Mouse (Mus musculus) bone marrow macrophage, adult 2 months (primary cell): ENCODE measurements at regions not wholly inside any gene's neighbourhood (a gene's known extent, or its start where the extent isn't known, plus 50 kb on each side); places are given as distances from the start of the nearest gene placed in this dataset.

Experiments
- H3K27ac ChIP-seq: 2 replicates; pipeline ENCODE4 v1.5.1; 2012; ENCODE audit warnings: low read depth, low read length; ENCODE audit not compliant: insufficient read depth
- H3K4me1 ChIP-seq: 2 replicates; pipeline ENCODE4 v1.6.1; 2012; ENCODE audit warnings: low read length; ENCODE audit not compliant: control insufficient read depth, insufficient read depth
- H3K4me3 ChIP-seq: 2 replicates; pipeline ENCODE4 v1.5.1; 2012; ENCODE audit warnings: mild to moderate bottlenecking, low read length, moderate library complexity; ENCODE audit not compliant: insufficient read depth
- CTCF ChIP-seq: IDR thresholded peaks from 2 replicates; pipeline ENCODE4 v1.5.1; 2012; ENCODE audit warnings: low read depth, mild to moderate bottlenecking, low read length, moderate library complexity
- POLR2A ChIP-seq: IDR thresholded peaks from 2 replicates; pipeline ENCODE4 v1.6.1; 2012; ENCODE audit warnings: mild to moderate bottlenecking, low read depth, low read length, borderline replicate concordance

DNA sequence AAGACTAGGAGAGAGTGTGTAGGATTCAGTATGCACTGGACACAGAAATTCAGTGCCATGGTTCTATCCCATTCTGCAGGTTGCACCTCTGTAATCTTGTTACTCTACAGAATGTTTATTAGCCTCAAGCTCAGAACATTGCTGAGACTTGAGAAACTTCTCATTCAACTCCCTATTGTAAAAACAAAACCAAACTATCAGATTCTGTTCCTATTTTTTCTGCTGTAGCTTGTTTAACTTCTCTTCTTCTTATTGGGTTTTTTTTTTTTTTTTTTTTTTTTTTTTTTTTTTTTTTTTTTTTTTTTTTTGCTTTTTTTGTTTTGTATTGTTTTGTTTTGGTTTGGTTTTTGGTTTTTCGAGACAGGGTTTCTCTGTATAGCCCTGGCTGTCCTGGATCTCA is 172.1 kb upstream of the Eya4 start:
- Histone ChIP-seq H3K4me1 (no peaks in the 10 kb centered on the region), H3K27ac (no peak overlapping the region), H3K4me3 (no peak overlapping the region)
- TF ChIP-seq CTCF (no peak), POLR2A (no peak)

DNA sequence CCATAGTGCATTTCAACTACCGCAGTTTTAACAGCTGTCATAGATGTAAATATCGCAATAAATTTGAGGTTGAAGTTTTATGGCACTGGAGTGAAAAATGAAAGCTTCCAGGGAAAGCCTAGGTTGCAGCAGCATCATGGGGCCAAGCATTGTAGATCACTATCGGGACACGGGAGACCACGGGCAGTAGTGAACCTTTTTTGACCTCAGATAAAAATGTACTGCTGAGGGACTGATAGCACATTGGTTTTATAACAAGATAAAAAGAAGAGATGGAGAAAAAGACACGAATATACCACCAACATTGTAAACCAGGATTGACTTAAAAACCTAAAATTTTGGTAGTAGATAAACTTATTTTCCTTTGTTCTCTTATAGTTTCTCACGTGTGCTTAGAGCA is 143.1 kb upstream of the Eya4 start:
- no peak overlapping the region for H3K4me3 ChIP-seq
- H3K27ac ChIP-seq = no peak overlapping the region
- TF ChIP-seq POLR2A (no peak), CTCF (no peak)
- H3K4me1 ChIP-seq = no peaks in the 10 kb centered on the region

DNA sequence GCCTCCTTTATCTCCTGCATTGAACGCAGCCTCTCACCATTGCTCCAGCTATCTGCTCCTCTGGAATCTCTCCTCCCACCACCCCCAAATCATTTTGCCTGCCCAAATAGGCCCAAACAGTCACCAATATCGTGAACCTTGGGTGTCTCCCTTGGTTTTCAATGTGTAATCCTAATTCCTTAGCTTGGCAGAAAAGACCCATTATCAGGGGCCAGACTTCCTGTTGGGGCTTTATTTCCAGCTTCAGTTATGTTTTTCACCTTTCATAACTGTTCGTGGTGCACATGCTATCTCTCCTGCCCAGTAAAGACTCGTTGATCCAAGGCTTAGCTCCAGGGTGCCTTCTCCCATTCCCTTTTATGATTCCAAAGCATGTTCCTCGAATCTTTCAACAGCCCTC is 142.4 kb upstream of the Eya4 start:
- no peaks in the 10 kb centered on the region for H3K4me1 ChIP-seq
- H3K4me3 ChIP-seq = no peak overlapping the region
- H3K27ac ChIP-seq = no peak overlapping the region
- no peak for TF ChIP-seq POLR2A
- TF ChIP-seq CTCF = no peak

DNA sequence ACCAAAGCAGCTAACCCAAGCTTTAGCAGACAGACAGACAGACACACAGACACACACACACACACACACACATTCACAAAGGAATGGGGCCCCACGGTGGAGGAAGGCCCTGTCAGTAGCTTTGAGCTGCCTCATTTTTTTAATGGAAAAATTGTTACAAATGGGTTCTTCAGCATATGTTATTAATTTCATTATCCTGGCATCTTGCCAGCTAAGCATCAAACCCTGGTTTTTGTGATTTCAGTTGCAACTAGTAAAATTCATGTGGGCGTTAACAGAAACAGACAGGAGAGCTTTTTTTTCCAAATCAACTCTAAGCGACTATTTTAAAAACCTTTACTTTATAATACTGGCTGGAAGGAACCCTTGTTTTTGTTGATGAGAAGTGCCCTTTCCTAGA is 138.4 kb upstream of the Eya4 start:
- TF ChIP-seq POLR2A = no peak
- TF ChIP-seq CTCF = no peak
- no peaks in the 10 kb centered on the region for H3K4me1 ChIP-seq
- no peak overlapping the region for H3K27ac ChIP-seq
- H3K4me3 ChIP-seq = no peak overlapping the region

- TF ChIP-seq CTCF = no peak
- no peak for TF ChIP-seq POLR2A
- Histone ChIP-seq H3K4me1 (no peaks in the 10 kb centered on the region), H3K4me3 (no peak overlapping the region), H3K27ac (no peak overlapping the region)
These were observed 129.9 kb upstream of the Eya4 start for GRCm38 (mm10) chr10:23480474-23480873.

DNA sequence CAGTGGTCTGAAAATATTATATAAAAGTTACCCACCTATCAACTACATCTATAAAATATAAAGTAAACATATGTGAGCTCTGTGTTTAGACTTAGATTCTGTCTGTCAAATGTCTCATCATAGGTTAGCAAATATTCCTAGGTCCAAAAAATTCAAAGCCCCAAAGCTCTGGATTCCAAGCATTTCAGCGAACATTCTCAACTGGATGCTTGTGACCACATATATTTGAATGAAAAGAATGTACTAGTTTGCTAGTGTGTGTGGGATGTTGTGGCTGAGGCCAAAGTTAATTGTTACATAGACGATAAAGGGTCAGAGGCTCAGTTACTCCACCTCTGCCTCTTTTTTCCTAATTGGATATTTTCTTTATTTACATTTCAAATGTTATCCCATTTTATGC is 128.3 kb upstream of the Eya4 start:
- H3K27ac ChIP-seq = no peak overlapping the region
- no peak overlapping the region for H3K4me3 ChIP-seq
- no peak for TF ChIP-seq CTCF
- TF ChIP-seq POLR2A = no peak
- no peaks in the 10 kb centered on the region for H3K4me1 ChIP-seq

- H3K4me1 ChIP-seq = no peaks in the 10 kb centered on the region
- TF ChIP-seq POLR2A (no peak), CTCF (no peak)
These were observed 126.5 kb upstream of the Eya4 start for GRCm38 (mm10) chr10:23477104-23477503.

DNA sequence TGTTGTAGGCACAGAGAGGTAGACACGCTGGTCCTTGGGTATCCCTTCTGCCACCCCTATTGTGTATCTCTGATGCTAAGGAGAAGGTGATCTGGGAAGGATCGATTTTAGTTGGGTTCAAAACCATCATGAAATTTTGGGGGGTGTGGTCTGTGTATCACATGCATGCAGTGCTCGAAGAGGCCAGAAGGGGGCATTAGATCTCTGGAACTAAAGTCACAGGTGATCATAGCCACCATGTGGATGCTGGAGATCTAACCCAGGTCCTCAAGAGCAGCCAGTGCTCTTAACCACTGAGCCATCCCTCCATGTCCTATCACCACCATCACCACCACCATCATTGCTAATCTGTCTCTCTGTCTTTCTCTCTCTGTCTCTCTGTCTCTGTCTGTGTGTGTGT is 100.4 kb upstream of the Eya4 start:
- Histone ChIP-seq H3K4me3 (no peak overlapping the region), H3K27ac (no peak overlapping the region), H3K4me1 (no peaks in the 10 kb centered on the region)
- TF ChIP-seq CTCF = no peak
- no peak for TF ChIP-seq POLR2A

More at GRCm38 (mm10) chr10:23477104-23477503, 126.5 kb upstream of the Eya4 start:
- no peak overlapping the region for H3K27ac ChIP-seq
- no peak overlapping the region for H3K4me3 ChIP-seq

DNA sequence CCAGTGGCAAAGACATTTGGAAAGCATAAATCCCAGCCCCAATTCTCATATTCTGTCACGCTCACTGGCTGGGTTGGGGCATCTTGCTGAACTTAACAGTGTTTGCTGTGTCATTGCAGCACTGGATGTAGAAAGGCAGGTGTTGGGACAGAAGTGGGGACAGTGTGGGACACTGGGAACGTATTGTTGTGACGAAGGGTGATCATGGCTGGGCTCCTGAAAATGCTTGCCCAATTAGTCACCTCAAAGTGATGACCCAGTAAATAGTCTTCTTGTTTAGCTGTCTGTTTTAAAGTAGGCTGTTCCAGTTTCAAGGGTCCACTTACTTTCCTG is 100.0 kb upstream of the Eya4 start:
- Histone ChIP-seq H3K27ac (no peak overlapping the region), H3K4me3 (no peak overlapping the region), H3K4me1 (no peaks in the 10 kb centered on the region)
- no peak for TF ChIP-seq POLR2A
- no peak for TF ChIP-seq CTCF

- TF ChIP-seq CTCF = no peak
- TF ChIP-seq POLR2A = no peak
- H3K27ac ChIP-seq = no peak overlapping the region
These were observed 99.5 kb upstream of the Eya4 start for GRCm38 (mm10) chr10:23449860-23450646.

More at GRCm38 (mm10) chr10:23449860-23450646, 99.5 kb upstream of the Eya4 start:
- no peaks in the 10 kb centered on the region for H3K4me1 ChIP-seq
- H3K4me3 ChIP-seq = no peak overlapping the region
